Mouse (Mus musculus) CH12.LX (cell line): ENCODE data around the gene Rapgef6.

Experiments used
- BHLHE40 ChIP-seq: IDR thresholded peaks from 2 replicates; pipeline ENCODE4 v1.6.1; 2011; ENCODE audit warnings: mild to moderate bottlenecking, low read depth, low read length, improper control_type of control experiment
- CHD2 ChIP-seq: IDR thresholded peaks from 2 replicates; pipeline ENCODE4 v1.6.1; 2011; ENCODE audit warnings: low read length, improper control_type of control experiment
- CTCF ChIP-seq, 2 experiments: IDR thresholded peaks in 1 of 2; conservative IDR thresholded peaks in 1 of 2; 2 replicates each; pipeline ENCODE4 v1.5.1; 2011 to 2012; ENCODE audit warnings: low read depth in 2 of 2, low read length in 2 of 2, improper control_type of control experiment in 1 of 2, inconsistent platforms in 1 of 2, mild to moderate bottlenecking in 1 of 2, moderate library complexity in 1 of 2
- EP300 ChIP-seq: IDR thresholded peaks from 2 replicates; pipeline ENCODE4 v1.6.1; 2011; ENCODE audit warnings: low read length, improper control_type of control experiment
- MXI1 ChIP-seq: IDR thresholded peaks from 2 replicates; pipeline ENCODE4 v1.6.1; 2011; ENCODE audit warnings: mild to moderate bottlenecking, low read depth, low read length, improper control_type of control experiment
- PAX5 ChIP-seq: IDR thresholded peaks from 2 replicates; pipeline ENCODE4 v1.6.1; 2012; ENCODE audit warnings: low read length, inconsistent platforms, mixed read lengths
- POLR2A ChIP-seq: IDR thresholded peaks from 2 replicates; pipeline ENCODE4 v1.6.1; 2011; ENCODE audit warnings: low read depth, mild to moderate bottlenecking, improper control_type of control experiment, low read length
- SIN3A ChIP-seq: IDR thresholded peaks from 2 replicates; pipeline ENCODE4 v1.6.1; 2012; ENCODE audit warnings: low read length, improper control_type of control experiment, inconsistent platforms
- TCF12 ChIP-seq: IDR thresholded peaks from 2 replicates; pipeline ENCODE4 v1.6.1; 2014; ENCODE audit warnings: low read depth, mild to moderate bottlenecking, inconsistent platforms, low read length, improper control_type of control experiment
- ZKSCAN1 ChIP-seq: IDR thresholded peaks from 2 replicates; pipeline ENCODE4 v1.6.1; 2012; ENCODE audit warnings: low read depth, inconsistent platforms, low read length, improper control_type of control experiment, borderline replicate concordance
- ZMIZ1 ChIP-seq: IDR thresholded peaks from 2 replicates; pipeline ENCODE4 v1.6.1; 2012; ENCODE audit warnings: low read depth, mild to moderate bottlenecking, inconsistent platforms, low read length, improper control_type of control experiment

DNA sequence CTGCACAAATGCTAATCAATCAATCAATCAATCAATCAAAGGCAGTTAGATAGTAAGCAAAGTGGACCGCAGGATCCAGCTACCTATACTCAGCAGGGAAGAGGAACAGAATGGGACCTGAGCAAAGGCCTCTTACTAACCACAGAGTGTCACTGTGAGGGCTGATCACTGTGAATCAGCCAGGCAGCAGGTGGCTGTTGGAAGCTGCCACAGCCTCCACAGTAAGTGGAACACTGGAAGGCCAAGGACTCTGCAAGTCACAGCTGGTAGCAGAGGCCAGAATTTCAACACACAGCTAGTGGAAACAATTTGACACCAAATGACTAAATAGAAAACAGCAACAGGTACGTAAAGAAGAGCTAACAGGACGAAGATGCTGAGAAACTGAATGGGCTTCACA lies 196.0 kb downstream of the Rapgef6 start:
- TF ChIP-seq CTCF (conservative IDR thresholded peaks at IDR 0.05 in 1 of 2, IDR thresholded peaks at IDR 0.05 in 1 of 2; ENCODE audit: low read depth in 2 of 2, low read length in 2 of 2), result no peak
- no peak for TF ChIP-seq PAX5
- TF ChIP-seq SIN3A, result no peak
- no peak for TF ChIP-seq MXI1
- no peak for TF ChIP-seq CHD2
- no peak for TF ChIP-seq TCF12
- no peak for TF ChIP-seq EP300
- TF ChIP-seq ZKSCAN1, result no peak
- TF ChIP-seq BHLHE40, result no peak
- no peak for TF ChIP-seq POLR2A
- 0 out of 2 replicates have a peak, but pooled peaks have one; percentile 30 for TF ChIP-seq ZMIZ1
